Mouse (Mus musculus) granulocyte monocyte progenitor cell, adult 5-6 weeks (primary cell): ENCODE data around the gene Ubqln4. TPM values are rescaled to one million over a fixed set of nuclear protein-coding genes. Genes with fewer than 3 reads are reported as not detected.
"Not testable (repeated sequence)": the region's sequence is repeated elsewhere in the genome, so short reads cannot be mapped to it uniquely, and the experiment has no call there.

Experiments
- ATAC-seq: replicated peaks from 2 replicates; pipeline ENCODE4 v1.8.0; 2016; ENCODE audit warnings: mild to moderate bottlenecking, moderate TSS enrichment, inconsistent platforms; ENCODE audit not compliant: poor library complexity, severe bottlenecking
- total RNA-seq, 2 experiments: library from RNA; stranded (forward) in 1 of 2; stranded (reverse) in 1 of 2; fragments of 200-712, 200-1000 nt in 1 of 2; fragments of >200 nt in 1 of 2; fragmentation: Nextera tagmentation in 1 of 2; gene quantifications; 2 replicates each; pipeline ENCODE4 v1.2.3; 2014 to 2017

Ubqln4 gene
- total RNA-seq, 2 experiments from 2014 or later = 37.9 to 64.7 TPM

DNA sequence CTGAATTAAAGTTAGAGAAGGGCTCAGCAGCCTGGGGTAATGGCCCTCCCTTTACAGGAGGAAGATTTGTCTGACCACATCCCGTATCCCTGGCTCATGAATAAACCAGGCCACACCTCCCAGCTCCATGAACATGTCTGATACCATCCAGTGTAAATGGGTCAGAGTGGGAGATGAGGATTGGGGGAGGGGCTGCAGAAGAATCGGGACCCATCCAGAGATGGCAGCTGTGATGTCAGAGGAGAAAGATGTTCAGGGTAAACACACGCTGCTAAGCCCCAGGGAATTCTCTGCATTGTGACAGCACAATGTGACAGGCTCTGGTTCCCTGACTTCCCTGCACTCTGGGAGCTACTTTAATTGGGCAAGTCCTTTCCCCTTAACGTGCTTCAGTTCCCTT lies 9.9 kb downstream of the Ubqln4 start:
- no peak for ATAC-seq

DNA sequence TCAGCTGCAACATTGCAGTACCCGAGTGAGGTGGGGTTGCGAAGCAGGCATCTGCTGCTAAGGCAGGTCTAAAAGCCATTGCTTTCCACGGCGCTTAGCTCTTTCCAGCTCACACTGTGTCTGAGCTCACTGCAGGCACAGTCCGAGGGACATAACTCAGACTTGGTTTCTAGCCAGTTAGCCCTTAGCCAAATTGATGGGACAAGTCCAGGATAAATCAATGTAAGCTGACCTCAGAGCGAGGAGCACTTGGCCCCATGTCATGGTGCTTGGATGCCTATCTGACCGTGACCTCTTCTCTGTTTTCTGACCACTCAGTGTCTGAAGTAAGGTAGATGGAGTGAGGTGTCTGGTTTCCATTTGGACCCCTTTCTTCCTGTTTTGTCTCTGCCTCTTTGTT lies 10.4 kb downstream of the Ubqln4 start:
- ATAC-seq = no peak

- ATAC-seq = no peak
Measured at GRCm38 (mm10) chr3:88566116-88566515, 12.6 kb downstream of the Ubqln4 start.

DNA sequence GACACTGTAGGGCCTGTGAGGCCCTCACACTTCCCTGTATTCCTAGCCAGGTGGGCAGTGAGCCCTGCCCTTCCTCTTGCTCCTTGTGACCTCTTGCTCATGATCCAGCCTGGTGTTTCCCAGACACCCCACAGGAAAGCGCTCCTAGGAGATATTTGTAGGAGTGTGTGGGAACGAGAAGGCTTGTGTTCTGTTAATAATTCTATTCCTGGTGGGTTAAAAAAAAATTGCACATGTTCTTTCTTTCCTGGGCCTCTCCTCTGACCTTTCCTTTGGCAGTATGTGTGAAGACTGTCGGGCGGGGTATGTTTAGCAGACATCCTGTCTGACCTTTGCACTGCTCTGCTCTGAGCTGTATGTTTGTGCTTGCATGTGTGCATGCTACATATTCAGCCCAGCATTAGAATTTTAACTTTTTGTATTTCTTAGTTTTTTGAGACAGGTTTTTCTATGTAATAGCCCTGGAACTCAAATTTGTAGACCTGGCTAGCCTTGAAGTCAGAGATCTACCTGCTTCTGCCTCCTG lies 13.0 kb downstream of the Ubqln4 start:
- ATAC-seq = no peak

DNA sequence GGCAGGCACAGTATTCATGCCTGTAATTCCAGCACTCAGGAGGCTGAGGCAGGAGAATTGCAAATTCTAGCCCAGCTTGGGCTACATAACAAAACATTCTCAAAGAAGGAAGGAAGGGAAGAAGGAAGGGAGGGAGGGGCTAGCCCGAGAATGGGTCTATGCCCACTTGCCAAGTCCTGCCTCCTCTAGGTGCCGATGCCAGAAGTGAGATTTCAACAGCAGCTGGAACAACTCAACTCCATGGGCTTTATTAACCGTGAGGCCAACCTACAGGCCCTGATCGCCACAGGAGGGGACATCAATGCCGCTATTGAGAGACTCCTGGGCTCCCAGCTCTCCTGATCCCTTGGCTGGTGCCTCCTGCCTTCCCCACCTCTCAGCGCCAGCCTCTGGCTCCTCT lies 14.3 kb downstream of the Ubqln4 start:
- no peak for ATAC-seq

GRCm38 (mm10) chr3:88568615-88569014 lies 15.1 kb downstream of the Ubqln4 start:
- no peak for ATAC-seq

GRCm38 (mm10) chr3:88569093-88569492 lies 15.5 kb downstream of the Ubqln4 start:
- ATAC-seq = peak; percentile 73

- ATAC-seq = 0 out of 2 replicates have a peak, but pooled peaks have one; percentile 20
Measured at GRCm38 (mm10) chr3:88569694-88570093, 16.1 kb downstream of the Ubqln4 start.

DNA sequence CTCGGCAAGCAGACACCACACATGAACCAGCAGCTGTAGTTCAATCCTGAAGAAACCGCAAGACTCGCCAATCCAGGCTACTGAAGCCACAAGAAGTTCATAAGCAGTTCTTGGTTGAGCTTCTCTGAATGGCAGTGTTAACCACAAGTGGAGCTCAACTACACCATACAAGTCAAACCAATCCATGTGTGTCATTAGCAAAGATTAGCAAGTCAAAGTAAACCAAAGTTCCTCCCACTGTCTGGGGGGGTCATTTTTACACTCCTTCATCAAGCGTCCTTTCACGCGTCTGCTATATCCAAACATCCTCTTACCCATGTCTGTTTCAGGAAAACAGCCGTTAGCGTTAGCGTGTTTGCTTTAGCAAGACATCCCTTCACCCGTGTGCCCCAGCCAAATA lies 16.8 kb downstream of the Ubqln4 start:
- ATAC-seq = no peak

- ATAC-seq = no peak
Measured at GRCm38 (mm10) chr3:88571856-88572255, 18.3 kb downstream of the Ubqln4 start.

DNA sequence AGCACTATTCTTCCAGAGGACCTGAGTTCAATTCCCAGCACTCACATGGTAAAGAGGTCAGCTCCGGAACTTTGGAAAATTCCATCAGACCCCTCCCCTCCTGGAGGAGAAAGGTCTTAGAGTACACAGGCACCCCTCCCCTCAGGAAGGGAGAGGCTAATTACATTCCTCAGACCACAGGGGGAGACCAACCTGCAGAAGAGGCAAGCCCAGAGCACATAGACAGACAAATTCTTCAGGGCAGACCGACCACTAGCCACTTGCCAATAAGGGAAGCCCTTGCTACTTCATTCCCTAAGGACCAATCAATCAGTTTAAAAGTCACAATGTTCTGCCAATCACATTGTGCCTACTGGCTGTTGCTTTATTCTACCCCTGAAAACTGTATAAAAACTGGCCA lies 19.3 kb downstream of the Ubqln4 start:
- ATAC-seq = no peak

GRCm38 (mm10) chr3:88573810-88574209 lies 20.3 kb downstream of the Ubqln4 start:
- ATAC-seq = no peak

GRCm38 (mm10) chr3:88575540-88575939 lies 22.0 kb downstream of the Ubqln4 start, which contains the start of gene Ssr2:
Ssr2 (plus strand) TSS chr3:88575876.
- no peak for ATAC-seq

- ATAC-seq = not testable (repeated sequence)
Measured at GRCm38 (mm10) chr3:88577846-88578245, 24.3 kb downstream of the Ubqln4 start.

- no peak for ATAC-seq
Measured at GRCm38 (mm10) chr3:88578498-88579424, 25.2 kb downstream of the Ubqln4 start.

GRCm38 (mm10) chr3:88579454-88580117 lies 26.0 kb downstream of the Ubqln4 start:
- peak; percentile 98 for ATAC-seq

- no peak for ATAC-seq
Measured at GRCm38 (mm10) chr3:88585769-88586168, 32.2 kb downstream of the Ubqln4 start.

GRCm38 (mm10) chr3:88586640-88587039 lies 33.1 kb downstream of the Ubqln4 start:
- ATAC-seq = no peak

- ATAC-seq = no peak
Measured at GRCm38 (mm10) chr3:88590246-88590645, 36.7 kb downstream of the Ubqln4 start.

DNA sequence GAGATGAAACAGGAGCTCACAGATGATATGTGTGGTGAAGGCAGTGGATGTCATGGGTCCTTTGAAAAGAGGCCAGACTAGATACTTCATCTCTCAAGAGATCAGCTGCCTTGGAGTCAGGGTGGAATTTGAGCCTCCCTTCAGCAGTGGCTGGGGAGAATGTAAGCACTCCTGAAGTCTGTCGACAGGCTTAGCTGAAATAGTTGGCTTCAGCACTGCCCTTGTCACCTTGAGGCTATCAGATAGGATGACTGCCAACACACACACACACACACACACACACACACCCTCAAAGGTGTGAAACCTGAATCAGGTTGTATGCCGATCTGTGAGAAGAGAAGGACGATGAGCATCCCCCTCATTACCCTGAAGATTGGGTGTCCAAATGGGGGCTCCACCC lies 37.5 kb downstream of the Ubqln4 start:
- ATAC-seq = no peak
